Mouse (Mus musculus) limb, embryonic 13.5 days (tissue): ENCODE results near the gene Smu1. TPM values are rescaled to one million over a fixed set of nuclear protein-coding genes. Genes with fewer than 3 reads are reported as not detected.
A peak's percentile ranks its signal among the peaks of the same experiment; 100 is the strongest.

ENCODE experiments used
- ATAC-seq: fragments of 200-750 bp; cut with Nextera tagmentation; 2 replicates; pipeline ENCODE4 v1.8.0; 2017; ENCODE audit warnings: low read depth, moderate number of reproducible peaks, moderate TSS enrichment; ENCODE audit not compliant: low FRiP score
- H3K27ac ChIP-seq: fragments of 300-500 bp; sonication (generic); 2 replicates; pipeline ENCODE4 v1.5.1; 2015; ENCODE audit warnings: inconsistent platforms, mild to moderate bottlenecking, moderate library complexity
- H3K27me3 ChIP-seq: fragments of 300-500 bp; sonication (generic); 2 replicates; pipeline ENCODE4 v1.6.1; 2015; ENCODE audit warnings: mild to moderate bottlenecking, inconsistent platforms
- H3K36me3 ChIP-seq: fragments of 300-500 bp; sonication (generic); 2 replicates; pipeline ENCODE4 v1.6.1; 2015; ENCODE audit warnings: inconsistent platforms, mild to moderate bottlenecking, moderate library complexity
- H3K4me1 ChIP-seq: fragments of 300-500 bp; sonication (generic); 2 replicates; pipeline ENCODE4 v1.6.1; 2015; ENCODE audit warnings: inconsistent platforms
- H3K4me2 ChIP-seq: fragments of 300-500 bp; sonication (generic); replicated peaks from 2 replicates; pipeline ENCODE4 v1.6.1; 2015; ENCODE audit warnings: inconsistent platforms, mild to moderate bottlenecking, moderate library complexity
- H3K4me3 ChIP-seq: fragments of 300-500 bp; sonication (generic); 2 replicates; pipeline ENCODE4 v1.5.1; 2015; ENCODE audit warnings: moderate library complexity, mild to moderate bottlenecking, inconsistent platforms
- H3K9ac ChIP-seq: fragments of 300-500 bp; sonication (generic); 2 replicates; pipeline ENCODE4 v1.6.1; 2015; ENCODE audit warnings: mild to moderate bottlenecking, inconsistent platforms
- H3K9me3 ChIP-seq: fragments of 300-500 bp; sonication (generic); 2 replicates; pipeline ENCODE4 v1.6.1; 2016; ENCODE audit warnings: inconsistent platforms
- WGBS: fragments of 180-500 bp; shearing (Covaris S2); methylation state at CpG from one replicate; pipeline ENCODE4 v1.1.7; 2015; 5-methylcytosine and 5-hydroxymethylcytosine counted together
- polyA plus RNA-seq: library from polyadenylated mRNA; unstranded; fragments of >200 nt; fragmentation: Nextera tagmentation; extraction: Ambion mirVana; gene quantifications from 2 replicates; pipeline ENCODE4 v1.2.1, GENCODE M21; 2015

Gene Smu1
- polyA plus RNA-seq, 1 experiment from 2014 or later = 160 TPM

DNA sequence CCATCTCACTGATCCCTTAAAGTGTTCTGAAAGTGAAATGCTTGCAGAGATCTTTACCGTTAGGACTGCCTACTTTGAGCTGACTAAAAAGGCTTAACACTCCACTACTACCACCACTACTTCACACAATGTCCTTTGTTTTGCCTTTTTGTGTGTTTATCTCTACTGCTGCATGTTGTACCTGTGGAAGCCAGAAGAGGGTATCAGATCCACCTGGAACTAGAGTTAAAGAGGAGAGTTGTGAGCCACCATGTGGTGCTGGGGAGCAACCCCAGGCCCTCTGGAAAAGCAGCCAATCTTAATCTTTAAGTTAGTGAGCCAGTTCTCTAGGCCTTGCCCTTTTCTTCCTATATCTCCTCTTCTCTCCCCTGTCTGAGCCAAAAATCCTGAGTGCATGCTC, 30.5 kb downstream of the Smu1 start:
- 83% methylated on average over 1 of the region's 1 CpGs for WGBS
- Histone ChIP-seq H3K4me3 (no peak overlapping the region), H3K36me3 (peaks cover 72% of the 10 kb centered on the region)

DNA sequence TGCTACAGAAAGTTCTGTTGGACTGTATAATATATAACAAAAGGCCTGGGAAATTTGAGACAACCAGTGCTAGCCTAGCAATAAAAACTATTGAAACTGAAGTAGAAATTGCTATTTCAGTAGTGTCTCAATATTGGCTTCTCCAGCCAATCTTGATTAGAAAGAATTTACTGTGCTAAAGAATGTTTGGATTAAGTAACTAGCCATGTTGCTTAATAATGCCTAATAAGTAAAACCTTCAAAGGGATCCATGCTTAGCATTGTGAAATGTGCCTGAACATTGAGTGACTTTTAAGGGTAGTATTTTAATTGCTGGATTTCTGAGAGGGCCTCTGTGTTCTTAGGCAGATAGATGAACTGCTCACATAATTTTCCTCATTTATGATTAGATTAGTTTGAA, 32.2 kb downstream of the Smu1 start:
- H3K27me3 ChIP-seq = no peaks in the 10 kb centered on the region
- H3K9ac ChIP-seq = no peak overlapping the region
- H3K4me3 ChIP-seq = no peak overlapping the region
- no peak overlapping the region for H3K27ac ChIP-seq
- peaks cover 57% of the 10 kb centered on the region for H3K36me3 ChIP-seq
- H3K4me1 ChIP-seq = peaks cover 36% of the 10 kb centered on the region
- ATAC-seq = no peak
- peak overlapping the region; percentile 85; the same call in 1 of the 2 replicates for H3K4me2 ChIP-seq
- H3K9me3 ChIP-seq = no peaks in the 10 kb centered on the region

More for the DNA sequence above, 30.5 kb downstream of the Smu1 start:
- Histone ChIP-seq H3K27me3 (no peaks in the 10 kb centered on the region), H3K4me2 (no peak overlapping the region), H3K4me1 (peaks cover 24% of the 10 kb centered on the region), H3K9me3 (no peaks in the 10 kb centered on the region), H3K27ac (no peak overlapping the region), H3K9ac (no peak overlapping the region)
- no peak for ATAC-seq

DNA sequence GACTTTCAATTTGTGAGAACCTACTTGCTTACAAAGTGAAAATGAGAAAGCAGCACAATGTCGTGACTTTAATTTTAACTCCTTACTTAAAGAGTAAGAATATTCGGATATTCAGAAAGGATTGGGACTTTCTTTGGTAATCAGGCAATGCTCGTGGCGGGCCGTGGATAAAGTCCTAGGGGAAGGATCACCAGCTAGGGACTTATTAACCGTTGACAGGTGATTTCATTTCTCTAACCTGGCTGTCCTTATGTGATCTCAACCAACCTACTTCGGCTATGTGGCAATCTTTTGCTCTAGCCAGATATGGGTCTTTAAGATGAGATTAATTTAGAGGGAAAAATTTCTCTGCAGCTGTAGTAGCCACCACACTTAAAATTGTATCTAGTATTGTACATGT, 32.6 kb downstream of the Smu1 start:
- 83% methylated on average over 7 of the region's 7 CpGs for WGBS
- Histone ChIP-seq H3K4me2 (peak overlapping the region; percentile 85), H3K9me3 (no peaks in the 10 kb centered on the region), H3K27ac (no peak overlapping the region), H3K4me3 (peak overlapping the region; percentile 90; the same call in 1 of the 2 replicates), H3K4me1 (peaks cover 36% of the 10 kb centered on the region), H3K36me3 (peaks cover 53% of the 10 kb centered on the region), H3K9ac (peak overlapping the region; percentile 99; the same call in 1 of the 2 replicates), H3K27me3 (no peaks in the 10 kb centered on the region)
- no peak for ATAC-seq

DNA sequence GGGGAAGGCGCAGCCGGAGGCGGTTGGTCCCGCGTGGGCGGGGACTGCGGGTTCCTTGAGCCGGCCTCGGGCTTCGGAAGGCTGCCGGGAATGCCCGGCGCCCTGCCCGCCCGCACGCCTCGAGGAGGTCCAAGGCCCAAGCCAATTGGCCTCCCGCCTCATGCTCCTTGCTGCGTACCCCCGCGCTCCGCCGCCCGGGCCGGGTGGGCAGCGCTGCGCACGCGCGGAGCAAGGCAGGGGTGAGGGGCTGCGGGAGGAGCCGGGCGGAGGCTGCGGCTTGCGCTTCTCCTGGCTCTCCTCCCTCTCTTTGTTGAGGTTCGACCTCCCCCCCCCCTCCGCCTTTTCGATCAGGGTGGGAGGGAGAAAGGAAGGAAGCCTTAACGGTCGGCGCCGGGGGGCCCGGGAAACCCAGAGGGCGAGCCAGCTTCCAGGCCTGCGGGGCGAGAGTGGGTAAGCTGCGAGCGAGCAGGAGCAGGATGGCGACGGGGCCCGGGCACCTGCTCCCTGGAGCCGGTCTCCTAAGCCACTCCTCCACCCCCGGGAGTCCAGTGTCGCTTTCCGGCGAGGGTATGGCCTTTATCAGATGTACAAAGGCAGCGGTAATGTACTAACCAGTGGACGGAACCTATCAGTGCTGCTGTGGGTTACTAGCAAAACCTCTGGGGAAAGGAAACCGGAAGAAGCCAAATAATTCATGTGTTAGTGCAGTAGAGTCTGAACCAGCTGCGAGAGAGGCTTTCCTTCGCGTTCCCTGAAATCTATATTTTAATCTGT, 34.8 kb downstream of the Smu1 start:
- H3K4me2 ChIP-seq = peak overlapping the region; percentile 85
- WGBS = under 1% methylated on average over 54 of the region's 62 CpGs
- H3K9ac ChIP-seq = peak overlapping the region; percentile 99
- H3K27ac ChIP-seq = peak overlapping the region; percentile 100
- H3K4me1 ChIP-seq = peaks cover 36% of the 10 kb centered on the region
- peak overlapping the region; percentile 90 for H3K4me3 ChIP-seq
- H3K9me3 ChIP-seq = no peaks in the 10 kb centered on the region
- H3K36me3 ChIP-seq = peaks cover 33% of the 10 kb centered on the region
- H3K27me3 ChIP-seq = no peaks in the 10 kb centered on the region
- peak; percentile 88 for ATAC-seq

DNA sequence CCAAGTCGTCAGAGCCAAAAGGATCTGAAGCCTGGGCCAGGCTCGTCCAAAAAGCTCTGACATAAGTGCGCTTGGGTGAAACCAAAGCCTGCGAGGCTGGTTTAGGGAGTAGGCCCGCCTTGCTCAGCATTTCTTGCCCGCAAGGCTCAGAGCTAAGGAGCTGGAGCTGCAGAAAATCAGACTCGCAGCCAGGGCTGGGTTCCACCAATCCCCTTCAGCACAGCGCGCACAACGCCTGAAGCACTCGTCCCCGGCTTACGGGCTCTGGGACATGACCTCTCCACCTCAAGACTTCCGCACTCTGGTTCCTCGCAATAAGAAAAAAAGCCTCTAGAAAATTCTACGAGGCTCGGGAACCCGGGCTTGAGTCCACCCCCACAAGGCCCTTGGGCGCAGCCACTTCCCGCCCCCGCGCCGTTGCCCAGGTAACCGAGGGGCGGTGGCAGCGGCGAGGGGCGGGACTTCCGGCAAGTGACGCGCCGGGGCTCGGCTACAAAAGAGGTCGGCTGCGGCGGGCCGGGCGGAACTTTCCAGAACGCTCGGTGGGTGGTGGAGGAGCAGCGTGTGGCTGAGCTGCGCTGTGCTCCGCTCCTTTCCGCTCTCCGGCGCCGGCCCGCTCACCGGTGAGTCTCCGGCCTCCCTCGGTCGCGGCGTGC, 35.6 kb downstream of the Smu1 start, which contains the start of gene Dnaja1:
Gene Dnaja1, plus strand, starts transcription at position 140 of the 656 bp plus-strand sequence.
- peak; percentile 92 for ATAC-seq
- peak within 1 kb of the TSS; percentile 99 for H3K9ac ChIP-seq
- under 1% methylated on average over 54 of the region's 54 CpGs for WGBS
- H3K4me1 ChIP-seq = peaks cover 36% of the 10 kb centered on the region
- H3K27ac ChIP-seq = peak within 1 kb of the TSS; percentile 100
- peak within 1 kb of the TSS; percentile 90 for H3K4me3 ChIP-seq
- no peaks in the 10 kb centered on the region for H3K27me3 ChIP-seq
- peaks cover 26% of the 10 kb centered on the region for H3K36me3 ChIP-seq
- peak within 1 kb of the TSS; percentile 85 for H3K4me2 ChIP-seq
- H3K9me3 ChIP-seq = no peaks in the 10 kb centered on the region

DNA sequence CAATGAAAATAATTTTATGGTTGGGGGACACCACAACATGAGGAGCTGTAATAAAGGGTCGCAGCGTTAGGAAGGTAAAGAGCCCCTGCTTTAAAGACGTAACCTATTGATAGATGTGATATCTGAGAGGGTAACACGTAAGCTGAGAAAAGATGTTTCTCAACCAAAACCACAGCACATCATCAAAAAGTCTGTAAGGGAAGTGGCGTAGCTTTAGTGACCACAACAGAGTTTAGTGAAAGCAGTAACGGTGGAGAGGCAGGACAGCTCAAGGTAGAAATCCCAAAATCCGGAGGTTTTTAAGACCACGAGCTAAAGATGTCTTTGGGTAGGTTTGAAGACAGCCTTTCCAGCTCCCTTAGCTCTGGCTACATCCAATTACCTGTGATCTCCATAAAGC, 36.8 kb downstream of the Smu1 start:
- peak overlapping the region; percentile 85; the same call in 1 of the 2 replicates for H3K4me2 ChIP-seq
- ATAC-seq = no peak
- H3K27ac ChIP-seq = peak overlapping the region; percentile 100
- no peaks in the 10 kb centered on the region for H3K27me3 ChIP-seq
- WGBS = 90% methylated on average over 8 of the region's 8 CpGs
- H3K36me3 ChIP-seq = peaks cover 15% of the 10 kb centered on the region
- peaks cover 36% of the 10 kb centered on the region for H3K4me1 ChIP-seq
- H3K9ac ChIP-seq = no peak overlapping the region
- H3K9me3 ChIP-seq = no peaks in the 10 kb centered on the region
- H3K4me3 ChIP-seq = no peak overlapping the region

DNA sequence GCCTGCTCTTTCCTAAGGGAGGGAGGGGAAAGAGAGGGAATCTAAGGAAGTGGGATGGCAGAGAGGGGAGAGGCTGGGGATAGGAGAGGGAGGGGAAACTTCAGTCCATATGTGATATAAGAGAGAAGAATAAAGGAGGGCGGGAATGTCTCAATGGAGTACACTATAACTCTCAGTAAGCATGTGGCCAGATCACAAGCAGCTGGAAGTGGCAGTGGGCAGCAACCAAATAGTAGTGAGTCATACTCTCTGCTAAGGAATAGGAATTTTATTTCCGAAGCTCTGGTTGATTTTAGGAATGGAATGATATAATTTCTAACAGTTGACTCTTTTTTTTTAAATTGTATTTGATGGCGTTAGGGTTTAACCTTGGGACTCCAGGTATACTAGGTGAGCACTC, 40.6 kb downstream of the Smu1 start:
- ATAC-seq = no peak
- Histone ChIP-seq H3K27ac (no peak overlapping the region), H3K4me2 (no peak overlapping the region), H3K36me3 (no peaks in the 10 kb centered on the region), H3K4me1 (peaks cover 12% of the 10 kb centered on the region), H3K27me3 (no peaks in the 10 kb centered on the region), H3K9ac (no peak overlapping the region), H3K4me3 (no peak overlapping the region), H3K9me3 (no peaks in the 10 kb centered on the region)
- 90% methylated on average over 3 of the region's 3 CpGs for WGBS

DNA sequence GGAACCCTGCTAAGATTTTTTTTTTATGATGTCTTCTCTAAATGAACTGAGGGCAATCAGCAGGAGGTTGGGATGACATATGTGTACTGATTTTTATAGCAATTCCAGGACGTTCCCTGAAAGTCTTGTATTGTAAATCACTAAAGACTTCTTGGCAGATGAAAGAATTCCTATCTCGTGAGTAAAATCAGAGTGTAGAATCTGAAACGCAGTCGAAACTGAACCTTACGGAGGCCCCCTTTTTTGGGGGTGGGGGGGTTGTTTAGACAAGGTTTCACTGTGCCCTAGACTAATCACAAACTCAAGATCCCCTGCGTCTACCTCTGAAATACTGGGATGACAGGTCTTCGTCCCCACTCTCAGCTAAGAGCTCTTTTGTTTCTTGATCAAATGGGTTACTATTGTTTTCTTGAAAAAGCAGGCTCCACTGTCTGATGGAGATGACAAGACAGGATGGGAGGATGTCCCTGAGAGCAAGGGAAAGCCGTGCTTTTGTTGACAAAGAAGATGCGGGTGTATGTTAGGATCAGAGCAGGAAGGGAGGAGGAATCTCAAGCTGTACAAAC, 53.9 kb downstream of the Smu1 start:
- H3K9me3 ChIP-seq = no peaks in the 10 kb centered on the region
- no peaks in the 10 kb centered on the region for H3K27me3 ChIP-seq
- ATAC-seq = no peak
- peak overlapping the region; percentile 64 for H3K4me3 ChIP-seq
- peak overlapping the region; percentile 97 for H3K27ac ChIP-seq
- peak overlapping the region; percentile 78 for H3K9ac ChIP-seq
- 37% methylated on average over 9 of the region's 9 CpGs for WGBS
- H3K36me3 ChIP-seq = no peaks in the 10 kb centered on the region; the same call in 1 of the 2 replicates
- H3K4me1 ChIP-seq = peaks cover 19% of the 10 kb centered on the region
- peak overlapping the region; percentile 82 for H3K4me2 ChIP-seq

DNA sequence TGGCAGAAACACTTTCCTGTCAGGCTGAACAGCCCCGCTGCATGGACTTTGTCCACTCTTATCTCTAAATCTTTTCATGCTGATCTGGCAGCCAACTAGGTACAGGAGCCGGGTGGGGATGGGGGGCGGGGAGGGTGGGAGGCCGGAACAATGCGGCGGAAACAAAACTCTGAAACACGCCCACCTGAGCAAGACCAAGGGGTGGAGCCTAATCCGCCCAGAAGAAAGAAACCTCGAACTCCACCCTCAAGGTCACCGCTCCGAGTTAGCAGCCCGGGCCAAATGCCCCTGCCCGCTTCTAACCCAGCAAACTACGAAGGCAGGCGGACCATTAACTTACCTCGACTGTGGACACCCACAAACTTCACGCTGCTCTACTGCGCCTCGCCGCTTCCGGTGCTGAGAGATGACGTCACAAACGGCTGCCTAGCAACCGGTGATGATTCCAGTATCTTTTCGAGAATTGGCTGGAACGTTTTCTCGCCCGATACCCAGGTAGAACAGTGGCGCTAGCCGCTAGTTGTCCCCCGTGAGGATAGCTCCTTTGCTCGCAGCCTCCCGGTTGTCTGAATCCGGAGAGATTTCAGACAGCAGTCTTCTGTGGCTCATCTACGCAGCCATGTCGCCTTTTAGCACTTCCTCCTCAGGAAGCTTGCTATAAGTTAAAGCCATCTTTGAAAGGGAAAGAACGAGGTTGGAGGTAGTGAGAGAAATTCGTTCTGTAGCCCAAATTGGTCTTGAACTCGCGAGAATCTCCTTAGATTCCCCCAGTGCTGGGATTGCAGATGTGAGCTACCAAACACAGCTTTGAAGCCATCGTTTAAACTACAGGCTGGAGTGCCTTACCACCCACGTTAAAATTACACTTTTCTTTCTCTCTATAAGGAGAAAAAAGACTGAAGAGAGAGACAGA, 54.7 kb downstream of the Smu1 start, which contains the start of gene Aptx:
Gene Aptx, minus strand, starts transcription at position 398 of the 913 bp plus-strand sequence.
- WGBS = under 1% methylated on average over 42 of the region's 42 CpGs
- H3K9me3 ChIP-seq = no peaks in the 10 kb centered on the region
- no peaks in the 10 kb centered on the region for H3K27me3 ChIP-seq
- H3K4me1 ChIP-seq = peaks cover 19% of the 10 kb centered on the region
- peak within 1 kb of the TSS; percentile 82 for H3K4me2 ChIP-seq
- H3K9ac ChIP-seq = peak within 1 kb of the TSS; percentile 78
- H3K27ac ChIP-seq = peak within 1 kb of the TSS; percentile 97
- peak; percentile 93 for ATAC-seq
- H3K36me3 ChIP-seq = no peaks in the 10 kb centered on the region; the same call in 1 of the 2 replicates
- H3K4me3 ChIP-seq = peak within 1 kb of the TSS; percentile 64

DNA sequence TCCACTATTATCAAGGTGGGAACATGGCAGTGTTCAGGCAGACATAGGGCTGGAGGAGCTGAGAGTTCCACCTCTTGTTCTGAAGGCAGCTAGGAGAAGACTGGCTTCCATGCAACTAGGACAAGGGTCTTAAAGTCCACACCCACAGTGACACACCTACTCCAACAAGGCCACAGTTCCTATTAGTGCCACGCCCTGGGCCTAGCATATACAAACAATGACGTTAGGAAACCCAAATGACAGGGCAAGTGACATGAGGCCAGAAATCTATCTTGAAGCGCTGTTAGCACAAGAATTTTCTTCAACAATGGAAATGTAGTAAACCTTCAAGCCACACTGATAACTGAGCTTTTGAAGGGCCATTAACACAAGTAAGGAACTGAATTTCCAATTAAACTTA, 55.9 kb downstream of the Smu1 start:
- H3K4me3 ChIP-seq = peak overlapping the region; percentile 64
- no peak for ATAC-seq
- WGBS = 87% methylated on average over 3 of the region's 3 CpGs
- peaks cover 19% of the 10 kb centered on the region for H3K4me1 ChIP-seq
- H3K36me3 ChIP-seq = peaks cover 4% of the 10 kb centered on the region
- peak overlapping the region; percentile 82 for H3K4me2 ChIP-seq
- no peak overlapping the region for H3K27ac ChIP-seq
- no peaks in the 10 kb centered on the region for H3K9me3 ChIP-seq
- H3K27me3 ChIP-seq = no peaks in the 10 kb centered on the region
- H3K9ac ChIP-seq = no peak overlapping the region

DNA sequence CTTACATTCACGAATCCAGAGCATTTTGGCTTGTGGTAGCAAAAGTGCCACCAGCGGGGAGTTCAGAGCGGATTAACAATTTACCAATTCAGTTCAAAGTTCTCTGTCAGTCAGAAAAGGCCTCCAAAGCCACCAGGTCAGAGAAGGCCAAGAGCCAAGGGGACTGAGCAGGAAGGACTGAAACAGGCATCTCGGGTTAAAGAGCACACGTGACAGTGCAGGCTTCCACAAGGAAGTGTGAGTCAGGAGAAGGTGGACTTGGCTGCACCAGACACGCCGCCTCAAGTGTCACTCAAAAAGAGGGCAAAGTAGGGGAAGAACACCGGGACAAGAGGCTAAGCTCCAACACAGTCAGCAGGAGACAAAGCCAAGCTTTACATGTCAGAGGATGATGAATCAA, 57.5 kb downstream of the Smu1 start:
- peaks cover 17% of the 10 kb centered on the region for H3K36me3 ChIP-seq
- ATAC-seq = no peak
- no peak overlapping the region for H3K4me2 ChIP-seq
- H3K4me1 ChIP-seq = peaks cover 19% of the 10 kb centered on the region
- WGBS = 83% methylated on average over 8 of the region's 8 CpGs
- H3K27me3 ChIP-seq = no peaks in the 10 kb centered on the region
- H3K9ac ChIP-seq = no peak overlapping the region
- H3K9me3 ChIP-seq = no peaks in the 10 kb centered on the region
- no peak overlapping the region for H3K27ac ChIP-seq
- no peak overlapping the region for H3K4me3 ChIP-seq
